Mouse (Mus musculus): ENCODE measurements around the gene Cul9.

Gene Cul9

GRCm38 (mm10) chr17:46453970-46454411, 92.2 kb downstream of the Cul9 start:
- DNase-seq (ENCODE audit: low read depth in 2 of 2, low spot score in 2 of 2): no peak

GRCm38 (mm10) chr17:46453302-46453948, 92.8 kb downstream of the Cul9 start:
- DNase-seq (ENCODE audit: low read depth in 2 of 2, low spot score in 2 of 2): no peak

GRCm38 (mm10) chr17:46452683-46453082, 93.5 kb downstream of the Cul9 start:
- DNase-seq (ENCODE audit: low read depth in 2 of 2, low spot score in 2 of 2): no peak

Data from CD8-positive naive resting alpha-beta T cell, adult 2 months (primary cell).